Mouse (Mus musculus): ENCODE data around the gene Gpr162.

Gpr162 gene

GRCm38 (mm10) chr6:124887986-124888385, 24.2 kb upstream of the Gpr162 start, which contains the start of gene Cd4:
Cd4 (minus strand) TSS chr6:124888221.
- Histone ChIP-seq H3K4me3 (replicated peaks; ENCODE audit: low read length) (no peak within 1 kb of the TSS), H3K36me3 (ENCODE audit: insufficient read depth, low read length) (no peaks in the 10 kb centered on the region), H3K9me3 (ENCODE audit: low read length) (no peaks in the 10 kb centered on the region), H3K4me1 (replicated peaks; ENCODE audit: low read depth, low read length) (peaks cover 19% of the 10 kb centered on the region), H3K27me3 (ENCODE audit: insufficient read depth, low read length) (peaks cover 10% of the 10 kb centered on the region; the same call in 1 of the 2 replicates)
- TF ChIP-seq NANOG (IDR thresholded peaks at IDR 0.05; ENCODE audit: borderline replicate concordance, low read length) = no peak
- TF ChIP-seq CTCF (conservative IDR thresholded peaks at IDR 0.05; ENCODE audit: low read length) = no peak
- no peak for TF ChIP-seq POU5F1 (IDR thresholded peaks at IDR 0.05; ENCODE audit: borderline replicate concordance, low read length)

GRCm38 (mm10) chr6:124885956-124886381, 22.2 kb upstream of the Gpr162 start:
- no peaks in the 10 kb centered on the region for H3K36me3 ChIP-seq (ENCODE audit: insufficient read depth, low read length)
- no peaks in the 10 kb centered on the region for H3K9me3 ChIP-seq (ENCODE audit: low read length)
- H3K4me3 ChIP-seq (replicated peaks; ENCODE audit: low read length) = no peak overlapping the region
- peaks cover 6% of the 10 kb centered on the region; the same call in 1 of the 2 replicates for H3K4me1 ChIP-seq (replicated peaks; ENCODE audit: low read depth, low read length)
- peaks cover 10% of the 10 kb centered on the region; the same call in 1 of the 2 replicates for H3K27me3 ChIP-seq (ENCODE audit: insufficient read depth, low read length)
- TF ChIP-seq CTCF (conservative IDR thresholded peaks at IDR 0.05; ENCODE audit: low read length) (no peak), NANOG (IDR thresholded peaks at IDR 0.05; ENCODE audit: borderline replicate concordance, low read length) (no peak), POU5F1 (IDR thresholded peaks at IDR 0.05; ENCODE audit: borderline replicate concordance, low read length) (no peak)

DNA sequence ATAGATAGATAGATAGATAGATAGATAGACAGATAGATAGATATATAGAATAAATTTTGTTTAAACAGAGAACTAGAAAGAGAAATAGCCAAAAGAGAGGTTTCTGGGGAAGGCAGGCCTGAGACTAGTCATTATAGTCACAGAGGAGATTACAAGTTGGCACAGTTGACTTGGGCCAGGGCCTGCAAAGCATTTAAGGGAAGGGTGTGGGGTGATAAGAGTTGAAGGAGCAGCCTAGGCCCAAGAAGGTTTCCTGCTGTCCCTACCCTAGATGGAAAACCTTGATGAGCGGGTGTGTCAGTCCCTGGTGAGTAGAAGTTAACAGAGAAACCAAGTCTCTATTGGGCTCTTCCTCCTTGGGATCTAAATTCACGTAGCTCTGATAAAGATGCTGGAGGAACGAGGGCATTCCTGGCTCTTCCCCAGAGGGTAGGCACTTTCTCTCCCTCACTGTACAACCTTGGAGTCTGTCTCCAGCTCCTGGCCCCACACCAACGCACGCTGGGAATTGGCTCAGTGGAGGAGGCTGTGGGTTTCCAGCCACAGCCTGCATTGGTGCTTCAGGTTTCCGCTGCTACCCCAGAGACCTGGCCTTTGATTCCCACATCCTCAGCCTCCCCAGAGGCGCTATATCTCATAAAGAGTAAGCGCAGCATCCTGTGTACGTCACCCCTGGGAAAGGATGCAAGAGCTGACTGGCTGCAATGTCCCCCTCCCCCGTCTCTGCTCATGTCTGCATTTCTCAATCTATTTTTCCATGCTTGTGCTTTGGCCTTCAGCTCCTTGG, 21.1 kb upstream of the Gpr162 start:
- TF ChIP-seq CTCF (conservative IDR thresholded peaks at IDR 0.05; ENCODE audit: low read length) (no peak), POU5F1 (IDR thresholded peaks at IDR 0.05; ENCODE audit: borderline replicate concordance, low read length) (no peak), NANOG (IDR thresholded peaks at IDR 0.05; ENCODE audit: borderline replicate concordance, low read length) (no peak)
- H3K36me3 ChIP-seq (ENCODE audit: insufficient read depth, low read length) = no peaks in the 10 kb centered on the region

DNA sequence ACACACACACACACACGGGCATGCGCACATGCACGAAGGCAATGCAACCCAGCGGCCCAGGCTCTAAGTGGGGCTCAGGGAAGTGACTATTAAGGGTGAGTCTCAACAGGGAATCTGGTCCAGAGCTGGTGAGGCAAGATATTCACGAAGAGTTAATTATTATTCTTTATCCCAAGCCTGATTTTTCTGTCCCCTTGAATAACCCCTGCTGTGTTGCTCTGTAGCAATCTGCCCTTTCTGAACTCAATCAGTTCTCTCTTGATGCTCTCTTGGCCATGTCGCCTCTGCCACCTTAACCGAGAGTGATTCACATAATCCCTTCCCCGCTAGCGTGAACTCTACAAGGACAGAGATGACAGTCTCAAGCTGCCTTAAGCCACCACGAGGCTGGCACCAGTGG, 19.6 kb upstream of the Gpr162 start:
- no peaks in the 10 kb centered on the region for H3K9me3 ChIP-seq (ENCODE audit: low read length)
- H3K36me3 ChIP-seq (ENCODE audit: insufficient read depth, low read length) = no peaks in the 10 kb centered on the region
- H3K4me1 ChIP-seq (replicated peaks; ENCODE audit: low read depth, low read length) = 0 out of 2 replicates have a peak, but pooled peaks cover 5% of the 10 kb centered on the region
- H3K27me3 ChIP-seq (ENCODE audit: insufficient read depth, low read length) = peaks cover 13% of the 10 kb centered on the region; the same call in 1 of the 2 replicates
- no peak overlapping the region for H3K4me3 ChIP-seq (replicated peaks; ENCODE audit: low read length)
- TF ChIP-seq POU5F1 (IDR thresholded peaks at IDR 0.05; ENCODE audit: borderline replicate concordance, low read length) (no peak), NANOG (IDR thresholded peaks at IDR 0.05; ENCODE audit: borderline replicate concordance, low read length) (no peak), CTCF (conservative IDR thresholded peaks at IDR 0.05; ENCODE audit: low read length) (no peak)

More for the DNA sequence above, 21.1 kb upstream of the Gpr162 start:
- Histone ChIP-seq H3K4me1 (replicated peaks; ENCODE audit: low read depth, low read length) (0 out of 2 replicates have a peak, but pooled peaks cover 5% of the 10 kb centered on the region), H3K4me3 (replicated peaks; ENCODE audit: low read length) (no peak overlapping the region), H3K27me3 (ENCODE audit: insufficient read depth, low read length) (peaks cover 10% of the 10 kb centered on the region; the same call in 1 of the 2 replicates), H3K9me3 (ENCODE audit: low read length) (no peaks in the 10 kb centered on the region)

DNA sequence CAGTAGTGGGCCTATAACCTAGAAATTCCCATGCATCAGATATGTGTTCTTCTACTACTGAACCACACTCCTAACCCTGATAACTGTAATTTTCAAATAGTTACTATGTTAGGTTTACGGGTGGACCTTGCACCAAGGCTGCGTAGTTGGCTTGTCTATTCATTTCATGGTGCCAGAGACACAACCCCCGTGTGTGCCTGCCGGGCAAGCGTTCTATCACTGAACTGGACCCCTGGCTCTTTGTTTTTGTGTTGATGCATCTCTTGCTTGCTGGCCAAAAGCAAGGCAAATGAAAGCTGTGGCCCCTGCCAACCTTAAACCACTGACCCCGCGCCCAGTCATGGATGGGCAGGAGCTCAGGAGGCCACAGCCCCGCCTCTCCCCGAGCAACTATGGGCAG, 18.0 kb upstream of the Gpr162 start:
- no peak for TF ChIP-seq NANOG (IDR thresholded peaks at IDR 0.05; ENCODE audit: borderline replicate concordance, low read length)
- no peak for TF ChIP-seq CTCF (conservative IDR thresholded peaks at IDR 0.05; ENCODE audit: low read length)
- TF ChIP-seq POU5F1 (IDR thresholded peaks at IDR 0.05; ENCODE audit: borderline replicate concordance, low read length) = no peak
- peaks cover 8% of the 10 kb centered on the region for H3K4me1 ChIP-seq (replicated peaks; ENCODE audit: low read depth, low read length)
- H3K9me3 ChIP-seq (ENCODE audit: low read length) = no peaks in the 10 kb centered on the region
- no peaks in the 10 kb centered on the region for H3K36me3 ChIP-seq (ENCODE audit: insufficient read depth, low read length)
- no peak overlapping the region for H3K4me3 ChIP-seq (replicated peaks; ENCODE audit: low read length)
- H3K27me3 ChIP-seq (ENCODE audit: insufficient read depth, low read length) = peaks cover 10% of the 10 kb centered on the region; the same call in 1 of the 2 replicates

GRCm38 (mm10) chr6:124879390-124879789, 15.6 kb upstream of the Gpr162 start:
- TF ChIP-seq NANOG (IDR thresholded peaks at IDR 0.05; ENCODE audit: borderline replicate concordance, low read length) (no peak), POU5F1 (IDR thresholded peaks at IDR 0.05; ENCODE audit: borderline replicate concordance, low read length) (no peak), CTCF (conservative IDR thresholded peaks at IDR 0.05; ENCODE audit: low read length) (no peak)
- peaks cover 13% of the 10 kb centered on the region for H3K4me1 ChIP-seq (replicated peaks; ENCODE audit: low read depth, low read length)
- no peaks in the 10 kb centered on the region for H3K36me3 ChIP-seq (ENCODE audit: insufficient read depth, low read length)

GRCm38 (mm10) chr6:124874348-124874747, 10.6 kb upstream of the Gpr162 start:
- Histone ChIP-seq H3K9me3 (ENCODE audit: low read length) (no peaks in the 10 kb centered on the region), H3K4me3 (replicated peaks; ENCODE audit: low read length) (no peak overlapping the region), H3K36me3 (ENCODE audit: insufficient read depth, low read length) (no peaks in the 10 kb centered on the region), H3K4me1 (replicated peaks; ENCODE audit: low read depth, low read length) (peaks cover 22% of the 10 kb centered on the region), H3K27me3 (ENCODE audit: insufficient read depth, low read length) (peaks cover 8% of the 10 kb centered on the region; the same call in 1 of the 2 replicates)
- TF ChIP-seq NANOG (IDR thresholded peaks at IDR 0.05; ENCODE audit: borderline replicate concordance, low read length) (no peak), CTCF (conservative IDR thresholded peaks at IDR 0.05; ENCODE audit: low read length) (no peak), POU5F1 (IDR thresholded peaks at IDR 0.05; ENCODE audit: borderline replicate concordance, low read length) (no peak)

More at GRCm38 (mm10) chr6:124879390-124879789, 15.6 kb upstream of the Gpr162 start:
- H3K4me3 ChIP-seq (replicated peaks; ENCODE audit: low read length) = no peak overlapping the region
- H3K27me3 ChIP-seq (ENCODE audit: insufficient read depth, low read length) = 0 out of 2 replicates have a peak, but pooled peaks cover 3% of the 10 kb centered on the region
- H3K9me3 ChIP-seq (ENCODE audit: low read length) = no peaks in the 10 kb centered on the region

DNA sequence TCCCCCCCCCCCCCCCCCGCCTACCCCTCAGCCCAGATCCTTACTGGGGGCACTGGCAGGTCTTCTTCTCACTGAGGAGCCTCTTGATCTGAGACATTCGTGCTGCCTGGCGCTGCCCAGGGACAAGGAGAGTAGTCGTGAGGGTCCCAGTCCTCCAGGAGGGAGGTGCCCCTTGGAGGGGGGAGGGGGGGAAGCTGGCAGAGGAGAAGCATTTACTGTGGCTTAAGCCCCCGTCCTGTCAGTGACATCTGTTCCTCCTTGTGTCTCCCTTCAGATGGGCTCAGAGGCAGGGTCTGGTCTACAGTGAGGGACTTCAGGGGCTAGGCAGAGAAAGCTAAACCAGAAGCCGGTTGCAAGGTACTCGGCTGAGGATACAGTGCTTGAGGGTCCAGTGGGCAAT, 2.8 kb upstream of the Gpr162 start:
- TF ChIP-seq NANOG (IDR thresholded peaks at IDR 0.05; ENCODE audit: borderline replicate concordance, low read length) (no peak), CTCF (conservative IDR thresholded peaks at IDR 0.05; ENCODE audit: low read length) (no peak), POU5F1 (IDR thresholded peaks at IDR 0.05; ENCODE audit: borderline replicate concordance, low read length) (no peak)
- peaks cover 70% of the 10 kb centered on the region for H3K27me3 ChIP-seq (ENCODE audit: insufficient read depth, low read length)
- H3K9me3 ChIP-seq (ENCODE audit: low read length) = no peaks in the 10 kb centered on the region
- no peak overlapping the region for H3K4me3 ChIP-seq (replicated peaks; ENCODE audit: low read length)
- H3K36me3 ChIP-seq (ENCODE audit: insufficient read depth, low read length) = no peaks in the 10 kb centered on the region
- H3K4me1 ChIP-seq (replicated peaks; ENCODE audit: low read depth, low read length) = peaks cover 34% of the 10 kb centered on the region

All from E14TG2a.4 (cell line).